ENCODE assay signal across 8 mouse cellular contexts in genomic region chr19:31073959-31074716, GRCm38 (mm10). TPM values are rescaled to one million over a fixed set of nuclear protein-coding genes. Genes with fewer than 3 reads are reported as not detected.
A peak's percentile ranks its signal among the peaks of the same experiment; 100 is the strongest.
DNase-seq lines count a peak whose midpoint lies in the region; ATAC-seq and TF ChIP-seq lines count a peak whose summit lies in the region.

No protein-coding gene starts in this region.

- H3K27me3 ChIP-seq in midbrain, embryonic 14.5 days (ENCODE audit: control insufficient read depth, insufficient read depth, low read length): no peaks in the 10 kb centered on the region

- TF ChIP-seq CTCF in gastrocnemius, adult 2 months (IDR thresholded peaks at IDR 0.05): no peak

- no peaks in the 10 kb centered on the region for H3K9me3 ChIP-seq in midbrain, embryonic 14.5 days (ENCODE audit: control insufficient read depth, low read length)

- 0 out of 2 replicates have a peak overlapping the region, but pooled peaks have one; percentile 20 for H3K9ac ChIP-seq in midbrain, embryonic 14.5 days (replicated peaks; ENCODE audit: low read length)

- intact Hi-C loops in gastrocnemius, adult 2 months (cut with DNase I): no loop called here
- intact Hi-C loops in gastrocnemius, postnatal 14 days (cut with DNase I; ENCODE audit: low total_unique reads): no loop called here
- intact Hi-C loops in heart, postnatal 10 days (cut with DNase I): no loop called here

- H3K4me1 ChIP-seq in midbrain, embryonic 14.5 days (ENCODE audit: control insufficient read depth, insufficient read depth, low read length): peaks cover 11% of the 10 kb centered on the region

- H3K27ac ChIP-seq in gastrocnemius, adult 2 months: peak overlapping the region; percentile 35
- peak overlapping the region; percentile 63 for H3K27ac ChIP-seq in midbrain, embryonic 14.5 days (replicated peaks; ENCODE audit: low read depth, low read length)

- ATAC-seq in midbrain, embryonic 14.5 days (ENCODE audit: low FRiP score, low TSS enrichment): peak; percentile 79

- H3K36me3 ChIP-seq in midbrain, embryonic 14.5 days (ENCODE audit: control insufficient read depth, insufficient read depth, low read length): no peaks in the 10 kb centered on the region

- WGBS in midbrain, embryonic 14.5 days: 19% methylated on average over 24 of the region's 24 CpGs

- no peak for DNase-seq in gastrocnemius, adult 2 months
- no peak for DNase-seq in gastrocnemius, postnatal 14 days
- peak; percentile 33 for DNase-seq in brain, adult 2 months (ENCODE audit: low read depth, low spot score)
- DNase-seq in heart, postnatal 10 days: peak; percentile 15 to 22
- peak; percentile 62 for DNase-seq in midbrain, embryonic 14.5 days
- no peak for DNase-seq in cerebellum, adult 8-10 months
- no peak for DNase-seq in lung, postnatal 10 days
- DNase-seq in urinary bladder, adult 18-20 months (ENCODE audit: low spot score in 2 of 2): no peak

- H3K4me2 ChIP-seq in midbrain, embryonic 14.5 days (ENCODE audit: low read length): peak overlapping the region; percentile 47

- peak overlapping the region; percentile 49 for H3K4me3 ChIP-seq in gastrocnemius, adult 2 months
- H3K4me3 ChIP-seq in midbrain, embryonic 14.5 days (replicated peaks; ENCODE audit: low read depth, low read length): peak overlapping the region; percentile 14; the same call in 1 of the 2 replicates

RNA-seq across cellular contexts. Expression of gene Cstf2t, which starts 8.5 kb away (rescaled TPM):
- total RNA-seq in gastrocnemius, adult 2 months (2021): 10 to 100 TPM; 17.0 to 22.1 TPM
- 10 to 100 TPM; 18.4 to 19.4 TPM for total RNA-seq in gastrocnemius, postnatal 14 days (2021)
- total RNA-seq in heart, postnatal 10 days (2021): 10 to 100 TPM; 37.4 to 39.7 TPM
- polyA plus RNA-seq in midbrain, embryonic 14.5 days (2014; fragmentation: Nextera tagmentation; extraction: Ambion mirVana): 63.0 and 66.5 TPM in 2 replicates

Comparison
In these comparisons a context has a peak if more than half of its experiments do, and no peak if none do; other contexts are left out.
1. DNase-seq: peak in brain, adult 2 months (single experiment), heart, postnatal 10 days (2 of 2) and midbrain, embryonic 14.5 days (single experiment); none in gastrocnemius, adult 2 months (single experiment), gastrocnemius, postnatal 14 days (single experiment), cerebellum, adult 8-10 months (single experiment), lung, postnatal 10 days (single experiment) and urinary bladder, adult 18-20 months (0 of 2).